Mouse (Mus musculus) thymus, adult 2 months (tissue): ENCODE data around the gene Cacna1c. TPM values are rescaled to one million over a fixed set of nuclear protein-coding genes. Genes with fewer than 3 reads are reported as not detected.
A peak's percentile ranks its signal among the peaks of the same experiment; 100 is the strongest.

Experiments used
- DNase-seq: peaks from one replicate; pipeline ENCODE4 v3.0.0; 2021
- H3K27ac ChIP-seq: fragments of 200-500 bp; 2 replicates; pipeline ENCODE4 v1.5.1; 2012; ENCODE audit warnings: low read length, control low read depth; ENCODE audit not compliant: control insufficient read depth, insufficient read depth
- H3K27me3 ChIP-seq: fragments of 200-500 bp; 2 replicates; pipeline ENCODE4 v1.6.1; 2012; ENCODE audit warnings: mild to moderate bottlenecking, low read length, moderate library complexity, mixed read lengths; ENCODE audit not compliant: control insufficient read depth, insufficient read depth
- H3K36me3 ChIP-seq: fragments of 200-500 bp; 2 replicates; pipeline ENCODE4 v1.6.1; 2012; ENCODE audit warnings: mild to moderate bottlenecking, low read length, moderate library complexity; ENCODE audit not compliant: control insufficient read depth, insufficient read depth
- H3K4me1 ChIP-seq: fragments of 200-500 bp; replicated peaks from 2 replicates; pipeline ENCODE4 v1.6.1; 2012; ENCODE audit warnings: low read length; ENCODE audit not compliant: control insufficient read depth, insufficient read depth
- H3K4me3 ChIP-seq: fragments of 200-500 bp; 2 replicates; pipeline ENCODE4 v1.5.1; 2012; ENCODE audit warnings: mild to moderate bottlenecking, low read length, control low read depth, moderate library complexity; ENCODE audit not compliant: control insufficient read depth, insufficient read depth
- CTCF ChIP-seq: fragments of 200-500 bp; IDR thresholded peaks from 2 replicates; pipeline ENCODE4 v1.5.1; 2012; ENCODE audit warnings: mild to moderate bottlenecking, control low read depth, low read length, moderate library complexity, borderline replicate concordance; ENCODE audit not compliant: control insufficient read depth, poor library complexity, insufficient read depth; ENCODE audit errors: extremely low read depth
- POLR2A ChIP-seq: fragments of 200-500 bp; IDR thresholded peaks from 2 replicates; pipeline ENCODE4 v1.6.1; 2012; ENCODE audit warnings: mild to moderate bottlenecking, low read length, control low read depth, moderate library complexity; ENCODE audit not compliant: control insufficient read depth, poor library complexity, insufficient read depth; ENCODE audit errors: extremely low read depth
- WGBS: fragments of 180-500 bp; shearing (Covaris S2); methylation state at CpG from one replicate; pipeline ENCODE4 v1.1.7; 2018; 5-methylcytosine and 5-hydroxymethylcytosine counted together
- polyA plus RNA-seq: library from polyadenylated mRNA; depleted of rRNA; stranded (reverse); fragments of >200 nt; gene quantifications from 2 replicates; pipeline ENCODE4 v1.2.3, GENCODE M21; 2012

Cacna1c gene
- polyA plus RNA-seq, 1 experiment, result 4.8 TPM

DNA sequence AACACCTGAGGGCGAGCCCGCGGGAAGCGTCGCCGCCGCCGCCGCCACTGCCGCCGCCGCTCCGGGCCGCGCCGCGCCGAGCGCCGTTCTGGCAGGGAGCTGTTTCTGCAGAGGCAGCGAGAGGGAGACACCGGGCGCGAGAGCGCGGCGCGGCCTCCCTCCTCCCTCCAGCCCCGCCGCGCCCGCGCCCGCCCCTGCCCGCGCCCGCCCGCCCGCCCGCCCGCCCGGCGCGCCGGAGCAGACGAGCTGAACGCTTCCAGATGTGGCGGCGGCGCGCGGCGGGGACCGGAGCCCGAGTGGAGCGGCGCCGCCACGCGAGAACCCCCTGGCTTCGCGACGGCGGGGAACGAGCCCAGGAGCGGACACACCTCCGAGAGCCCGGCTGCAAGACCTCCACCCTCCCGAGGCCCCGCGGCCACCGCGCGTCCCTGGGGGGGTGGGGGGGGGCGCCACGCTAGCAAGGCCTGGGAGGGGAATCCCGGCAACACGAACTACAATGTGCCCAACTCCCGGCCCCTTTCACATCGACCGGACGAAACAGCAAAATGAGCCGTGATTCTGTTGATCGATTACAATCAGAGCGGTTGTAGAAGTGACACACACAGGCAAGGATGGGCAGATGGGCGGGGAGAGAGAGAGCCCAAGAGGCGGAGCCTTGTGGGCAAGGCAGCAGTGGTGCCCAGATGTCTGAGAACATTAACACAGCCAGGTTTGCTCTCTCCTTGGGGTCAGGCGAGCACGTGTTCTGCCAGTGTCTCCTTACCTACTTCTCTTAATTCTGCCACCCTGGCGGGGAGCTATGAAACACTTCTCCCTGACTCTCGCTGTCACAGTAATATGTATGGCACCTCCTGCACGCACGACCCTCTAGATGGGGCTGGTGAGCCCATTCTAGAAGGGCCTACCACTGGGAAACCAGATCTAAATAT, 87.5 kb downstream of the Cacna1c start:
- H3K27me3 ChIP-seq, result peaks cover 6% of the 10 kb centered on the region; the same call in 1 of the 2 replicates
- peak; percentile 62 for DNase-seq
- H3K36me3 ChIP-seq, result no peaks in the 10 kb centered on the region
- H3K4me1 ChIP-seq, result peaks cover 6% of the 10 kb centered on the region; the same call in 1 of the 2 replicates
- no peak for TF ChIP-seq CTCF
- no peak for TF ChIP-seq POLR2A
- no peak overlapping the region for H3K27ac ChIP-seq
- H3K4me3 ChIP-seq, result peak overlapping the region; percentile 26
- under 1% methylated on average over 75 of the region's 93 CpGs for WGBS

DNA sequence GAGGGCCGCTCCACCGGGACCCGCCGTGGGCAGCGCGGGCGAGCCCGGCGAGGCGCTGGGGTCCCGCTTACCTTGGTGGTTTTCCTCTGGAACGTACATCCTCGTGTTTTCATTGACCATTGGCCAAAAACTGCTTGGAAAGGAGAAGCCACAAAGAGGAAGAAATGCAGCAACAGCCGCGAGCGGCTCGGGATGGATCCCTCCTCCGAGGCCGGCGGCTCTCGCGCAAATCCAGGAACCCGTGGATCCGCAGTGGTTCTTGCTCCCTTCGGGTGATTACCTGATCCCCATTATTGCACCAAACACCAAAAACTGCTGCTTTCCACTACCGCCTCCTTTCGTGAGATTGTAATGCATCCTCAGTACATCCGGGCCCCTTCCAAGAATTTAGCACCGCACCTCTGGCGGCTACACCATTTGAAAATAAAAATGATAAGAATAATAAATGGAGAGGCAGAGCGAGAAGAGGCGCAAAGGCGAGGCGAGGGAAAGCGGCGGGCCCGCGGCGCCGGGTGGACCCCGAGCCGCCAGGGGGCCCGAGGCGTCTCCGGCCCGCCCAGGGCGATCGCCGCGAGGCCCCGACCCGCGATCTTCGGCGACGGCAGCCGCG, 88.3 kb downstream of the Cacna1c start:
- Histone ChIP-seq H3K4me3 (no peak overlapping the region; the same call in 1 of the 2 replicates), H3K4me1 (peaks cover 6% of the 10 kb centered on the region; the same call in 1 of the 2 replicates), H3K36me3 (no peaks in the 10 kb centered on the region), H3K27me3 (peaks cover 6% of the 10 kb centered on the region; the same call in 1 of the 2 replicates), H3K27ac (no peak overlapping the region)
- DNase-seq, result no peak
- TF ChIP-seq POLR2A (no peak), CTCF (no peak)
- WGBS, result 4% methylated on average over 58 of the region's 58 CpGs

GRCm38 (mm10) chr6:119107140-119107855, 88.9 kb downstream of the Cacna1c start:
- peaks cover 6% of the 10 kb centered on the region; the same call in 1 of the 2 replicates for H3K4me1 ChIP-seq
- H3K36me3 ChIP-seq, result no peaks in the 10 kb centered on the region
- no peak overlapping the region for H3K27ac ChIP-seq
- H3K4me3 ChIP-seq, result no peak overlapping the region
- TF ChIP-seq CTCF (no peak), POLR2A (no peak)
- WGBS, result 2% methylated on average over 69 of the region's 69 CpGs
- DNase-seq, result peak; percentile 3
- peaks cover 6% of the 10 kb centered on the region; the same call in 1 of the 2 replicates for H3K27me3 ChIP-seq

DNA sequence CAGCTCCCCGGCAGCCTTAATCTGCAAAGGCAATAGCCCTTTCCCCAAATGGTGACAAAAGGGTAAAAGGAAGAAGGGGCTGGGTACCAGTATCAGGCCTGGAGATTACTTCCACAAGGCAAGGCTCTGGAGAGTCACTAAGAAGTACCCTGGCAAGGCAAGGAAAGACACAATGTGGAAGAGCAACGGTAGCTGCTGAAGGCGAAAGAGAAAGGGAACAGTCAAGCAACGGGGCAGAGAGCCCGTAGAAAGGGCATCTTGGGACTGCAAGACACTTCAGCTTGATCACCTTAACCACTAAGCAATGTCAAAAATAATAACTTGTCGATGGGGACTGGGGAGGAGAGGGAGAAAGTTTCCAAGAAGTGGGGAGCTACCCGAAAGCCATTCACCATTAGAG, 89.5 kb downstream of the Cacna1c start:
- peaks cover 6% of the 10 kb centered on the region; the same call in 1 of the 2 replicates for H3K4me1 ChIP-seq
- no peak for TF ChIP-seq POLR2A
- no peak for TF ChIP-seq CTCF
- H3K4me3 ChIP-seq, result no peak overlapping the region
- H3K27ac ChIP-seq, result no peak overlapping the region
- H3K36me3 ChIP-seq, result no peaks in the 10 kb centered on the region
- H3K27me3 ChIP-seq, result peaks cover 6% of the 10 kb centered on the region; the same call in 1 of the 2 replicates
- DNase-seq, result no peak
- 12% methylated on average over 7 of the region's 7 CpGs for WGBS

- H3K27ac ChIP-seq, result no peak overlapping the region
- H3K4me1 ChIP-seq, result peaks cover 6% of the 10 kb centered on the region; the same call in 1 of the 2 replicates
- peaks cover 6% of the 10 kb centered on the region; the same call in 1 of the 2 replicates for H3K27me3 ChIP-seq
- TF ChIP-seq POLR2A (no peak), CTCF (no peak)
- no peaks in the 10 kb centered on the region for H3K36me3 ChIP-seq
- WGBS, result 23% methylated on average over 11 of the region's 11 CpGs
- H3K4me3 ChIP-seq, result no peak overlapping the region
- no peak for DNase-seq
Measured at GRCm38 (mm10) chr6:119105651-119106595, 90.3 kb downstream of the Cacna1c start.

DNA sequence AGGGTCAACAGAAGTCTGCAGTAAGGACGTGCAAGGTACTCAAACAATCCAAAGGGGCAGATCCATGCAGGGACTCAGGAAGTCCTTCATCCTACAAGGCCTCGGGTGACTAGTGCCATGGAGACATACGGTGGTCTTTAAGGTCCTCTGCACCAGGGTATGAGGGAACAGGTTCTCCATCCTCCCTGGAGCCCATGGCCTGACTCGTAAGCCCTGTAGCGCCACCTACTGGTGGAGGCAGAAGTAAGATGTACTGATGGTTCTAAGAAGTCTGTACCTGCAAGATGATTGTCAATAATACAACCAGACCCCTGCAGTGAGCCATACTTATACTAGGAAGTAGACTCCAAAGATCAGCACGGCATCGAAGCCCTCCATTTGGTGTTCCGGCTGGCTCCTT, 92.0 kb downstream of the Cacna1c start:
- peaks cover 6% of the 10 kb centered on the region; the same call in 1 of the 2 replicates for H3K27me3 ChIP-seq
- 45% methylated on average over 8 of the region's 8 CpGs for WGBS
- no peaks in the 10 kb centered on the region for H3K36me3 ChIP-seq
- no peak overlapping the region for H3K4me3 ChIP-seq
- DNase-seq, result peak; percentile 68
- peaks cover 6% of the 10 kb centered on the region; the same call in 1 of the 2 replicates for H3K4me1 ChIP-seq
- TF ChIP-seq POLR2A, result no peak
- TF ChIP-seq CTCF, result 0 out of 2 replicates have a peak, but pooled peaks have one; percentile 38
- no peak overlapping the region for H3K27ac ChIP-seq
